Mouse (Mus musculus): ENCODE measurements around the gene Fbxo48.

DNA sequence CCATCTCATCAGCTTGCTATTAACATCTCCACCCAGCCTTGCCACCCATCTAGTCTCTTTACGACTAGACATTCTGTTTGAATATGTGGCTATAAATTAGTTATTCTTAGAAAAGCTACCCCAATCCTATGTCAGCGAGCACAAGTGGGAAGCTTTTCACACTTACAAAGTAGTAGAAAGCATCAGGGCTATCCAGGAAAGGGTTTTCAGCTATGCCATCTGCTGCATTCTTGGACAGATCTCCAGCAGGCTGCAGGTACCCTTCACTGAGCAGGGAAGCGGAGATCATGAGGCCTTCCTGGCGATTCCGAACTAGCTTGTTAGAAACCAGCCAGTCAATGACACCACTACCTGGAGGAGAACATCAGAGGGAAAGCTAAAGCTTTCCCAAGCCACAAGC is 38.7 kb downstream of the Fbxo48 start:
- TF ChIP-seq CTCF (IDR thresholded peaks at IDR 0.05) (no peak), EP300 (IDR thresholded peaks at IDR 0.05; ENCODE audit: insufficient read depth, low read depth, low read length) (no peak)

Data from heart, adult 2 months (tissue).